Mouse (Mus musculus) spleen, postnatal 14 days (tissue): ENCODE data around the gene Fzd7.

Source experiments
- DNase-seq, 2 experiments: peaks; one replicate each; pipeline ENCODE4 v3.0.0; 2021 to 2022; ENCODE audit warnings: low spot score in 2 of 2

Fzd7 gene

GRCm38 (mm10) chr1:59472368-59473180 is 9.7 kb upstream of the Fzd7 start:
- DNase-seq: no peak

GRCm38 (mm10) chr1:59473181-59473555 is 9.1 kb upstream of the Fzd7 start:
- DNase-seq: no peak

- no peak for DNase-seq
Measured at GRCm38 (mm10) chr1:59475618-59476017, 6.6 kb upstream of the Fzd7 start.

GRCm38 (mm10) chr1:59478911-59479310 is 3.3 kb upstream of the Fzd7 start:
- no peak for DNase-seq

DNA sequence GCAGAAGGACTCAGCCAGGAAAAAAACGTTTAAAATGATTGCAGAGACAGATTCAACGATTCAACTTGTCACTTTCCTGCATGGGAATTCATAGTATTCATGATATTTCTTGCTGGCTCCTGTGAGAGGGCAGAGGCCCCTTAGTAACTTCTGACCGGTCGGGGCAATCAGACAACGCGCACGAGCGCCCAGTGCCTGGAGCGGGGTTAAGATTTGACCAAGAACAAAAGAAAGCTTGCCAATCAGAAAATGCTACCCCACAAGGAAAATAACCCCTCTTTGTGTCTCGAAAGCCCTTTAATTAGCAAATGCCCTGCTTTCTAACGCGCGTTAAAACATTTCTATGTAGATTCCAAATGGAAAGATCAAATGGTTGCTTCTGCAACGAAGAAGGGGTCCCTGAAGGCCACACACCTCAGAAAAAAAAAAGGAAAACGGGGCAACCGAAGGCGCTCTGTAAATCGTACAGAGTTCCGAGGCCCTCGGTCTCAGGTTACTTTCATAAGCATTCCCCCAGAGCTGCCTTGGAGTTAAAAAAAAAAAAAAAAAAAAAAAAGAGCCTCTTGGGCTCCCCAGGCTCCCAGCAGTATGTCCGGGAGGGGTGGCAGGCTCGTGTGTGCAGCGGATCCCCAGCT is 1.3 kb upstream of the Fzd7 start:
- DNase-seq: no peak

DNA sequence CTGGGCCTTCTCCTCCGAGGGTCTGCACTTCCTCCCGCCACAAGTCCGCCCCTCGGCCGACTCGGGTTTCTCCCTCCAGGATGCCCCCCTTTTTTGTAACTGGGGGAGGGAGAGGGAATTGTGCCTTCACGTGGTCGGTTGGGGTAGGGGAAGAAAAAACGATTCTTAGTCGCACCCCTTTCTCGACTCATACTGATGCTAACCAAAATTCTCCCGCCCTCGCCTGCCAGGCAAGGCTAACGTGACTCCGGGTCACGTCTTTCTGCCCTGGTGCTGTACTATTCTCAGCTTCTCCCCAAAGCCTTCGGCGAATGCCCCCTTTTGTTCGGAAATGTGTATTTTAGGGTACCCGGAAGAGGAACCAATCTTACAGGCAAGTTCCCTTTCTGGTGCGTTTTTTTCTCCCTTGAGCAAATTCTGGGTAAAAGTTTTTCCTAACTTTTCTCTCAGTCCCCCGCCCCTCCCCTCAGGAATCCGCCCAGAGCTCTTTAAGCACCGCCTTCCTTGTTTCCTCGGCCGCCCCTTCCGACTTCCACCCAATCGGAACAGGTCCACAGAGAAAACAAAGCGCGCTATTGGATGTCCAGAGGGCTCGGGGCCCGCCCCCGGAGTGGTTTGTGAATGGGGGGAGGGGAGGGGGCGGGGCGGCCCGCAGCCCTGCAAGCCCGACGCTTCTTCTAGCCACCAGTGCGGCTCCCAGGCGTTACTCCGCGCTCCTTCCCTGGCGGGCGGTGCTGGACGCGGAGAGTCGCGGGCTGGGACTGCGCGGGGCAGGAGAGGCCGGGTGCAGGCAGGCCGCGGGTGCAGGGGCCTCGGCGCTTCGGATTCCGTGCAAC is 550 bp upstream of the Fzd7 start:
- DNase-seq: peak; percentile 75 to 80

- peak in 1 of 2 experiments; percentile 7 for DNase-seq
Measured at GRCm38 (mm10) chr1:59482696-59483520, 684 bp downstream of the Fzd7 start.

- DNase-seq: peak; percentile 15
Measured at GRCm38 (mm10) chr1:59483521-59484245, 1.5 kb downstream of the Fzd7 start.

DNA sequence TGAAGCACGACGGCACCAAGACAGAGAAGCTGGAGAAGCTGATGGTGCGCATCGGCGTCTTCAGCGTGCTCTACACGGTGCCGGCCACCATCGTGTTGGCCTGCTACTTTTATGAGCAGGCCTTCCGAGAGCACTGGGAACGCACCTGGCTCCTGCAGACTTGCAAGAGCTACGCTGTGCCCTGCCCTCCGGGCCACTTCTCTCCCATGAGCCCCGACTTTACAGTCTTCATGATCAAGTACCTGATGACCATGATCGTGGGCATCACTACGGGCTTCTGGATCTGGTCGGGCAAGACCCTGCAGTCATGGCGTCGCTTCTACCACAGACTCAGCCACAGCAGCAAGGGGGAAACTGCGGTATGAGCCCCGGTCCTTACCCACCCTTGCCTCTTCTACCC is 2.1 kb downstream of the Fzd7 start:
- DNase-seq: no peak

DNA sequence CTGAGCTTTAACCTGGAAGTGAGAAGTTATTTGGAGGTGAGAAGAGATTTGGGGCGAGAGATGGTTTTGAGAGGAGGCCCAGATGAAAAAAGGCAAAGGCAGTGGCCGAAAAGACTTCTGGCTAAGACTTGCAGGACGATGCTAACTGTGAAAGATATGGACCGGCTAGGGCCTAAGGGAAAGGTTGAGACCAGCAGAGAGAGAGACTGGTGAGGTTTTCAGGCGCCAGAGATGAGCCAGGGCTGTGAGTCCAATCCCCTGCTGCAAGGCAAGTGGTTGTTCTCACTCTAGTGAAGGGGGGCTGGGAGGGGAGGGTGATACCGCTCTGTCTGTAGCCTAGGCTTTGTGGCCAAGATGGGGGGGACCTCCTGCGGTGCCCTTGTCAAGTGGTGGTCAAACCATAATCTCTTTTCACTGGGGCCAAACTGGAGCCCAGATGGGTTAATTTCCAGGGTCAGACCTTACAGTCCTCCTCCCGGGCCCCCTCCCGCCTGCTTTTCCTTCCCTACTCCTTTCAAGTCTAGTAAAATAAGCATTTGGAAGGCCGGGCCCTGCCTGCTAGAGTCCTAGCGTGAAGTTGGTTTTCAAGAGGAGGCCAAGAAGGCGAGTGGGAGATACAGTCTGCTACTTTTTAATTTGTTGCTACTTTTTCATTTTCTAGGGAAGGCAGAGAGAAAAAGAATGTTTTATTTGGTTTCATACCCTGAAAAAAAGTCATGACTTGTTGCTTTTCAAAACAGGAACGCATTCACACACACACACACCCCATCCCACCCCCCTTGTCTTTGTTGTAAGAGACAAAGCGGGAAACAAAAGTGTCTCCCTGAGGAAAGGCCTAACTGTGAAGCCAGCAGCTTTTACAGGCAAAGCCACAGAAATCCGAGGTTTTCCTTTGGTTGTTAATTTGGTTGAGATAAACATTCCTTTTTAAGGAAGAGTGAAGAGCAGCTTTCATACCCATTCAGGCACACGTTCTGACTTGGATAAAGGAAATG is 2.9 kb downstream of the Fzd7 start:
- DNase-seq: no peak

GRCm38 (mm10) chr1:59485803-59486202 is 3.6 kb downstream of the Fzd7 start:
- no peak for DNase-seq

- DNase-seq: no peak
Measured at GRCm38 (mm10) chr1:59487651-59488051, 5.4 kb downstream of the Fzd7 start.

DNA sequence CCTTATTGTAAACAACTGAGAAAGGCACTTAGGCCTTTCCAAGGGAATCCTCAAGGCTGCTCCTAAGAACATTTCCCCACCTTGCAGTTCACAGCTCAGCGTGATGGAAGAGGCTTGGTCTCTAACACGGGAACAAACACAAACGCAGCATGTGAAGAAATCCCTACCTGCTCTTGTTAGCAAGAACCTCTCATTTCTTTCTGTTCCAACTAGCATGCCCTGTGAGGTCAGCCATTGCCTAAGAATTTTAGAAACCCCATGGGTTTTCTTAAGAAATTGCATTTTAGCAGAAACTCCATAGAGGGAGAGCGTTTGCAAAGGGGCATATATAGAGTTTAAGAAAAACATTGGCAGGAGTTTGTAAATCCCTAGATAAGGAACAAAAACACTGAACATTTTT is 6.3 kb downstream of the Fzd7 start:
- no peak for DNase-seq

- no peak for DNase-seq
Measured at GRCm38 (mm10) chr1:59488991-59489390, 6.8 kb downstream of the Fzd7 start.

DNA sequence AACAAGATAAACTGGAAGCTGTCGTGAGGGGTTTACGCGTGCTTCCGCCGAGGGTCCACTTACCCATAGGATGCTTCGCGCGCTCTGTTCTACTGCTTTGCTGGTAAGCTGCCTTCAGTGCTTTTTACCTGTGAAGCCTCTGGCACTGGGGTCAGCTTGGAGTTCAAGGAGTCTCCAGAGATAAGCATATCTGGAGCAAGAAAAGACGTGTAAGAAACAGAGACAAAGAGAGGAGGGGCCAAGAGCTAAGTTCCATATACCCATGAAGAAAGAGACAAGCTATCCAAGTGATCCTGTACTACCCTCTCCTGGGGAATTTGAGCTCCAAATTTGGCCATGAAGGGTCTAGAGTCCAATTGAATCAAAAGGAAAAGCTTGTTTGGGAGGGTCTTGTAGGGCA is 9.3 kb downstream of the Fzd7 start:
- no peak for DNase-seq

- no peak for DNase-seq
Measured at GRCm38 (mm10) chr1:59492432-59492831, 10.2 kb downstream of the Fzd7 start.

DNA sequence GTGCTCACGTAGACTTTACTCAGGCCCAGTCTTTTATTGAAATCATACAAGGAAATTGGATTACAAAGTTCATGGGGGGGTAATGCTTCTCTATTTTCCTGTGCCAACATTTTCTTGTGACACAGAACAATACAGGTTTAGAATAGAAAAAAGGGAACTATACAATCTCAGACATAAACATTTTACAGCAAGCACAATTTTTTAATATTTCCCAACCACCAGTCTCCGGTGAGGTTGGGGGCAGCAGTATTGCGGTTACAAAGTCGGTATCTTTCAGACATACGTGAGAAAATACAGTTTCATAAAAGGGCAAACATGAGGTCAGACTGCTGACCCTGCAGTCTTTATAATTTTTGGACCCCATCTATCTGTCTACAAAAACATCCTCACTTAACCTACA is 13.7 kb downstream of the Fzd7 start:
- no peak for DNase-seq

DNA sequence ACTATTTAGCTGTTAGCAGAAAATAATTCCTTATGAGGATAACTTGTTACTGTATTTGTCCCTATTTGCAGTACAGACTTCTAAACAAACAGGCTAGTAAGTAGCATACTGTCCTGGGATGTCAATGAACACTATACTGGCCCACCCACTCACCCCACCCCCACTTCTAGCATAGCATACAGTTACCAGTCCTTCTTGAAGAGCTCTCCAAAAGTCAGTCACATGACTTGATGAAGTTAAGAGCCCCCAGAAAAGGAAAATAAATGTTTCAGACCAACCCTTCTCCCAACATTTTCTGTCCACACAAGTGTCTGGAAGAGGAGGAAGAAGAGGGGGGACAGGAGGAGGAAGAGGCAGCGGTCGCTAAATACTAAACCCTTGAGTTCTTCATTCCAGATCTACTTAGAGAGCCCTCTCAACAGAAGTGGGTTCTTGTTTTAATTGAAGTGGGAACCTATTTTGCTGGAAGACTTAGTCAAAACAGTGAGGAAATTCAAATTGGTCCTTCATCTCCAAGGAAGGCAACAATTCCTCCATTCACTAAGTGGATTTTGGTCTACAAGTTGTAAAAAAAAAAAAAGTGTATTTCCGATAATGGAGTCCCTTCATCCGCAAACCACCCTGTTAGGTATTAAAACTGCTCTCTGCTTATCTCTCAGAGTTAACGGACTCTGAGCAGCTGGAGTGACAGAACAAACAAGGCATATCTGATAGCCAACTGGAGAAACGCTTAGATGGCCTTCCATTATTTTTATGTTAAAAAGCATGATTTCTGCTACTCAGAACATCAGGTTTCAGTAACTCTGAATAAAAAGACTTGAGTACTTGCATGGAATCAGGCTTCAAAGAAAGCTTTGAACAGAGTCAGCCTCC is 15.8 kb downstream of the Fzd7 start:
- DNase-seq: no peak

DNA sequence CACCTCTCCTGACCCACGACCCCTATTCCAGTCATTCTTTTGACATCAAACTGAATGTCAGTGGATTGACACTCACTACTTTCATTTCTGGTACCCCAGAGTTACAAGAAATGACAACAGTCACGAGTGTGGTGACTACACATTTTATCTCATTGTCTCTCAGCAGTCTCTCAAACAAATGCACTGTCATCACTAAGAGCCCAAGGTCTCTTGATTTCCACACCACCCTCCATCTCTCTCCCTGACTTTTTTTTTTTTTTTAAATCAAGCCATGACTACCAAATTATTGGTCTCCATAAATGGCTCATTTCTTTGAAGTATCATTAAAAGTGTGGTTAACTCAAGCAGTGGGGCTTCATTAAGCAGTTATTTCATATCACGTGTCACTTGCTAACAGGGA is 17.1 kb downstream of the Fzd7 start:
- no peak for DNase-seq
